Mouse (Mus musculus): Measurements from ENCODE around the gene Nphp1. TPM values are rescaled to one million over a fixed set of nuclear protein-coding genes. Genes with fewer than 3 reads are reported as not detected.

Nphp1 gene
- under 1 TPM; 0.07 to 0.47 TPM for polyA plus RNA-seq (2017; shearing (Covaris generic))

DNA sequence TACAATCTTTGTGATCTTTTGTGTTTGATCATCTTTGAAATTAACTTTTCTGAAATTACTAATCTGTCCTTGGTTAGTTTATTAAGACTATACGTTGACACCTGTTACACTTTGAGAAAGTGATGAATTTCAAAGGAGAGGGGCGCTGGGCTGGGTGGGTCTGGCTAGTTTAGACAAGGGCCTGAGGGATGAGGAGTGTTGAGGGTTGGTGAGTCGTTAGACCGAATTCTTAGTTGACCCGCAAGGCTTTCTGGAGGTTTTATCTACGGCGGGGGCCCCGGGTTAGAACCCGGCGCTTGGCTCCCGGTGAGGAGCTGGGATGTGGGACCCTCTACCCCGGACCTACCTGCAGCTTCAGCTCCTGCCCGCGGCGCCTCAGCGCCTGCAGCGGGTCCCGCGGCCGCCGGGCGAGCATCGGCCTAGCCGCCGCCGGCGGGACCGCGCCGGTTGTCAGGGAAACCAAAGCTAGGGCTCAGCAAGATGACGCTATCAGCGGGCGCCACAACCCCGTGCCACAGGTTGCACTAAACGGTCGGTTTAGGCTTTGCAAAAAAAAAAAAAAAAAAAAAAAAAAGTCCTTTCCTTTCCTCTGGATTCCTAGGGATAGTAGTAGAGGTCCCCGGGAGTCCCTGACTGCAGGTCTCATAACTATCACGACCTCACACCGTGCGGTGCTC, at the start of gene Nphp1:
Nphp1 (minus strand) TSS at position 458 of the 677 bp plus-strand sequence.

GRCm38 (mm10) chr2:127831401-127832102, 42.9 kb upstream of the Nphp1 start, which contains the start of gene Bub1:
Gene Bub1 (minus strand): TSS chr2:127831865.

DNA sequence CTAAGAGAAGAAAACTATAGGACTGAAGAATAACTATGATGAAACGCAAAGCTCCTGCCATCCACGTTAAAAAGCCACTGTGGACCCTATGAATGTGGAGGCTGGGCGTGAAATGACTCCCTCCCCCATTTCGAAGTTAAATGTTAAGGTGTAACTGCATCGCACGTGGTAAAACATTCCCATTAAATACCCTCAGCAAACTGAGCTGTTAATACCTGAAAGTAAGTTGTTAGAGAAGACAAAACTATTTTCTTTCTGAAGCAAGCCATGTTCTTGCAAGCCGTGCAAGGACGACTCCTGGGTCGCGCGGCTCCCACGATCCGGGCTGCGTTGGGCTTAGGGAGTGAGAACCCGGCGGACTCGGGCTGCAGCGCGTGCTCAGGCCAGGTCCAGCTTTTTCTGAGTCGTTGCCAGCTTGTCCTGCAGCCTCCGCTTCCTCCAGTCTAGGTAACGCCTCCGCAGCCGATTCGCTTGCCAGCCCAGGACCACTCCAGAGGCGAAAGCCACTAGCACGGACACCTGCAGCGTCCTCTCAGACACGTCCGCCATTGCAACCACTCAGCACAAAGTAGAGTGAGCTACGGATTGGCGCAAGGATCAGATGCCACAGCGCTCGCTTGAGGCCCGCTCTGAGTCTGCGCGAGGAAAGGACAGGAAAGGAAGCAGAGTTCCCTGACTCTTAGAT, 3.4 kb upstream of the Nphp1 start, which contains the start of gene Mtln:
Mtln (minus strand) TSS at position 570 of the 685 bp plus-strand sequence.

DNA sequence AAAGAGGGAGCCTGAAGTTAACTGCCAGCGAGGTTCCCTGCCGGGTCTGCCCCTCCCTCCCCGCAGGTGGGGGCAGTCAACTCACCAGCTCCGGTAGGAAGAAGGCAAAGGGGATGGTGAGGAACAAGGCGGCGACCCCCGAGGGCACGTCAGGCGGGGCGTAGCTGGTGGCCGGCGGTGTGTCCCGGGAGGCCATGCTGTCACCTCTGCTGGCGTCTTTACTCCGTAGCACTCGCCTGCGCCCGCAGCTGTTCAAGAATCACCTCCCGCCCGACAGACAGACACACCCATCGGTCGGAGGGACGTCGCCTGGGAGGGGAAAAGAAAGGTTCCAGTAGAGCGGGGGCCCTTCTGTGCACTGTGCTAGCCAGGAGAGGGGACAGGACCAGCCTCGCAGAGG, 59.0 kb downstream of the Nphp1 start, which contains the start of gene Mall:
Mall (minus strand) TSS at position 262 of the 400 bp plus-strand sequence.

Other genes starting within 250 kb of the Nphp1 start
- under 1 TPM in 1 of 2 experiments, not detected in 1; 0.28 TPM for gene Prom2, start 247.4 kb downstream of the Nphp1 start, polyA plus RNA-seq (2017; shearing (Covaris generic))
- 1 to 10 TPM in 1 of 2 experiments, under 1 TPM in 1; 0.87 to 1.2 TPM for gene Zfp661, start 201.8 kb downstream of the Nphp1 start, polyA plus RNA-seq (2017; shearing (Covaris generic))
- gene Mrps5, start 201.7 kb downstream of the Nphp1 start, polyA plus RNA-seq (2017; shearing (Covaris generic)): 100 to 1,000 TPM in 1 of 2 experiments, 10 to 100 TPM in 1; 84.9 to 123 TPM
- under 1 TPM in 1 of 2 experiments, not detected in 1; 0.28 TPM for gene Mal, start 132.2 kb downstream of the Nphp1 start, polyA plus RNA-seq (2017; shearing (Covaris generic))
- gene Mall, start 59.0 kb downstream of the Nphp1 start, polyA plus RNA-seq (2017; shearing (Covaris generic)): not detected
- gene Mtln, start 3.6 kb upstream of the Nphp1 start, polyA plus RNA-seq (2017; shearing (Covaris generic)): 10 to 100 TPM; 20.5 to 27.9 TPM
- gene Bub1, start 43.0 kb upstream of the Nphp1 start, polyA plus RNA-seq (2017; shearing (Covaris generic)): 1 to 10 TPM; 3.2 to 4.7 TPM
- gene Acoxl, start 50.0 kb upstream of the Nphp1 start, polyA plus RNA-seq (2017; shearing (Covaris generic)): 1 to 10 TPM in 1 of 2 experiments, under 1 TPM in 1; 0.91 to 1.5 TPM

Measured in activated CD4-positive, CD25-positive, alpha-beta regulatory T cell (primary cell).